Mouse (Mus musculus): ENCODE data around the gene Srm. TPM values are rescaled to one million over a fixed set of nuclear protein-coding genes. Genes with fewer than 3 reads are reported as not detected.

Srm gene
- total and polyA plus RNA-seq, 3 experiments = 136 to 640 (median 151) TPM

DNA sequence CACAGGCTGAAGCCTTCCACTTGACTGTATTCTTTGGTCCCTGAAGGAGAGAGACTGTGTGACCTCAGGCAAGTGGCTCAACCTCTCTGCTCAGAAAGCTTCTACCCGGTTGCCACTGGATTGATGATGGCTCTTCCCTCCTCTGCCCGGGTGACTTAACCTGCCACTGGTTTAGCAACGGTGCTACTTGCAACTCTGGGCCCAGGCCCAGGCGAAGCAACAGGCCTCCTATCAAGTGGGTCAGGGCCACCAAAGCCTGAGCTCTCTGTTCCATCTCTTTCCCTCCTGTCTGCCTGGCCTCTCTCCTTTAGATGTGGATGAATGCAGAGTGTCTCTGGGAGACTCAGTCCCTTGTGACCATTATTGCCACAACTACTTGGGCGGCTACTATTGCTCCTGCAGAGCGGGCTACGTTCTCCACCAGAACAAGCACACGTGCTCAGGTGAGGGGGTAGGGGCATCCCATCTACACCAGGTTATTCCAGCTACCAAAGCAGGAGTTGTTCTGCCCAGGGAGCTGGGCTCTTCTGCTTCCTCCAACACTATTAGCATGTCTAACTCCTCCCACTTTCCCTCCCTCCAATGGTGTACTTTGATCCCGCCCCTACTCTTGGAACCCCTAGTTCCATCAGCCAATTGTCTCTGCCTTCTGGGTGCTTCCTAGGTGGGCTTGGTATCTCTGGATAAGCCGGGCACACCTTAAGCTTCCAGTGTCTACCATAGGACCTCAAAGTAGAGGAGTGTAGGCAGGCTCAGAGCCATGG is 12.3 kb downstream of the Srm start:
- H3K9me3 ChIP-seq (replicated peaks; ENCODE audit: low read length) = peaks cover 6% of the 10 kb centered on the region
- no peaks in the 10 kb centered on the region for H3K79me2 ChIP-seq (replicated peaks; ENCODE audit: control insufficient read depth, extremely low read depth, insufficient read depth, poor library complexity, severe bottlenecking)
- in situ Hi-C loops (cut with MboI; ENCODE audit: low pct_ligation_motif_present, low pct_unique_long_range_greater_than_20kb, low sequenced_read_pairs) = loop anchor here (25.0 kb wide), 1 partner anchor 441 kb away; the partner anchor contains the start of genes Fbxo2, Fbxo44 and Fbxo6
- dilution Hi-C loops (cut with MboI; ENCODE audit: extremely low pct_ligation_motif_present, extremely low pct_unique_long_range_greater_than_20kb, low sequenced_read_pairs) = no loop called here
- H3K36me3 ChIP-seq (replicated peaks in 1 of 2; ENCODE audit: control insufficient read depth in 1 of 2, insufficient read depth in 1 of 2, low read length in 1 of 2) = peaks cover 10 to 31% of the 10 kb centered on the region in 2 experiments
- TF ChIP-seq ETS1 (conservative IDR thresholded peaks at IDR 0.05; ENCODE audit: low read depth, low read length) (no peak), MAZ (IDR thresholded peaks at IDR 0.05; ENCODE audit: low read depth, low read length) (no peak), MEF2A (IDR thresholded peaks at IDR 0.05; ENCODE audit: borderline replicate concordance, low read depth, low read length) (no peak)
- no peak overlapping the region for H3K4me2 ChIP-seq (ENCODE audit: insufficient read depth, low read depth, poor library complexity, severe bottlenecking)
- H3K4me1 ChIP-seq (ENCODE audit: control insufficient read depth in 1 of 2, insufficient read depth in 2 of 2) = peaks cover 4 to 27% of the 10 kb centered on the region in 2 experiments; a peak in 3 of 4 replicates
- H3K4me3 ChIP-seq (replicated peaks in 1 of 3; ENCODE audit: low read depth in 2 of 3, low read length in 2 of 3, poor library complexity in 1 of 3) = no peak overlapping the region
- DNase-seq (ENCODE audit: extremely low read depth) = no peak
- H3K27me3 ChIP-seq (replicated peaks) = no peaks in the 10 kb centered on the region
- no peak overlapping the region for H3K9ac ChIP-seq (ENCODE audit: insufficient read depth, low read depth)
- no peak overlapping the region for H3K27ac ChIP-seq (ENCODE audit: insufficient read depth, low read depth)

DNA sequence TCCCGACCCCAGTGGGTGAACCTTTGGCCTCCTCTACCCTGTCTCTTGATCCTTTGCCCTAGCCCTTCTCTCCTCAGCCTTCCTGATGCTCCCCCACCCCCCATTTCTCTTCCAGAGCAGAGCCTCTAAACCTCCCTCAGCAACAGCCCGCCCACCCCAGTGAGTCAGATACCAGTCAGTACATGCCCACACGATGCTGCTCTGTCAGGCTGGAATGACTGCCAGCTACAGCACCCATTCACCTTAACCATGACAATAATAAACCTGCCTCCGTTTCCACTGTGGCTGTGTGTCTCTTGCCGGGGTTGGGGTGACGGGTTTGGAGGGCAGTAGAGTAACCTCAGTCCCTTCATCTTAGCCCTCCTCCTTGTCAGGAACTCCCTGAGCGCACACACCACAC is 12.8 kb downstream of the Srm start:
- no peak overlapping the region for H3K4me2 ChIP-seq (ENCODE audit: insufficient read depth, low read depth, poor library complexity, severe bottlenecking)

DNA sequence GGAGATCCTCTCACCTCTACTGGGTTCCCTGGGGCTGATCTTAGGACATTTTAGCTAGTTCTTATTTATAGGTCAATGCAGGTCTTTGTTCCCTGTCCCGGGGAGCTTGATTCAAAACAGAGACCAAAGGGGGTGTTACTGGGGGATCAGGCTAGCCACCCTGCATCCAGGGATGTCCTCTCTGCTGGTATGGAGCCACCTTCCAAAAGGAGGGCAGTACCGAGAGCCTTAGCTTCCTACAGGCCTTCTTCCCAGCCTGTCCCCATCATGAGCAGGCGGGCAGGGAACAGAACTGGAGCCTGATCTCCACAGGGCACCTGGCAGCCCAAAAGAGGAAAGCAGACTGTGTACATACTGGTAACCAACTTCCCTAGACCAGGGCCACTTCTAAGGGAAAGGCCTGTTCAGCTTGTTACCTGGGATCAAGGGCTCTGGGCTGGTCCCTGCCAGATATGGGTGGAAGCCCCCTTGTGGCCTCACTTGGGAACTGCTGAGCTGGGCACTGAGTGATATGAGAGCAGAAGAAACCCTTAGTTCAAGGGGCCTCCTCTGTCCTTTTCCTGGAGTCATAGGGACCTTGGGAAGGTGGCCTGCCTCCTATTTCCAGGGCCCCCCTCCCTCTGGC is 13.3 kb downstream of the Srm start:
- Histone ChIP-seq H3K36me3 (replicated peaks in 1 of 2; ENCODE audit: control insufficient read depth in 1 of 2, insufficient read depth in 1 of 2, low read length in 1 of 2) (peaks cover 7 to 27% of the 10 kb centered on the region in 2 experiments), H3K4me1 (ENCODE audit: control insufficient read depth in 1 of 2, insufficient read depth in 2 of 2) (peaks cover 4 to 27% of the 10 kb centered on the region in 2 experiments; a peak in 3 of 4 replicates), H3K4me3 (replicated peaks in 1 of 3; ENCODE audit: low read depth in 2 of 3, low read length in 2 of 3, poor library complexity in 1 of 3) (no peak overlapping the region), H3K4me2 (ENCODE audit: insufficient read depth, low read depth, poor library complexity, severe bottlenecking) (no peak overlapping the region), H3K27ac (ENCODE audit: insufficient read depth, low read depth) (no peak overlapping the region), H3K79me2 (replicated peaks; ENCODE audit: control insufficient read depth, extremely low read depth, insufficient read depth, poor library complexity, severe bottlenecking) (no peaks in the 10 kb centered on the region), H3K9ac (ENCODE audit: insufficient read depth, low read depth) (no peak overlapping the region), H3K9me3 (replicated peaks; ENCODE audit: low read length) (no peaks in the 10 kb centered on the region), H3K27me3 (replicated peaks) (no peaks in the 10 kb centered on the region)
- in situ Hi-C loops (cut with MboI; ENCODE audit: low pct_ligation_motif_present, low pct_unique_long_range_greater_than_20kb, low sequenced_read_pairs) (loop anchor here (25.0 kb wide), 1 partner anchor 442 kb away; the partner anchor contains the start of genes Fbxo2, Fbxo44 and Fbxo6), dilution Hi-C loops (cut with MboI; ENCODE audit: extremely low pct_ligation_motif_present, extremely low pct_unique_long_range_greater_than_20kb, low sequenced_read_pairs) (no loop called here)
- peak; percentile 71 for DNase-seq (ENCODE audit: extremely low read depth)
- TF ChIP-seq CHD2 (IDR thresholded peaks at IDR 0.05; ENCODE audit: low read length) = no peak
- no peak for TF ChIP-seq ZNF384 (IDR thresholded peaks at IDR 0.05; ENCODE audit: low read depth, low read length)
- no peak for TF ChIP-seq ZKSCAN1 (IDR thresholded peaks at IDR 0.05; ENCODE audit: borderline replicate concordance, low read depth, low read length)
- no peak for TF ChIP-seq POLR2A (IDR thresholded peaks at IDR 0.05; ENCODE audit: low read depth, low read length)
- no peak for TF ChIP-seq ZMIZ1 (IDR thresholded peaks at IDR 0.05; ENCODE audit: low read depth, low read length)
- peak; percentile 16; the same call in 1 of the 2 replicates for TF ChIP-seq MAFK (IDR thresholded peaks at IDR 0.05; ENCODE audit: insufficient replicate concordance, low read length)
- no peak for TF ChIP-seq CHD1 (IDR thresholded peaks at IDR 0.05; ENCODE audit: low read depth, low read length)
- TF ChIP-seq USF1 (IDR thresholded peaks at IDR 0.05; ENCODE audit: low read depth, low read length) = no peak
- TF ChIP-seq MYC (IDR thresholded peaks at IDR 0.05; ENCODE audit: low read depth, low read length) = no peak
- peak; percentile 64 for TF ChIP-seq SMC3 (IDR thresholded peaks at IDR 0.05; ENCODE audit: low read depth, low read length)
- no peak for TF ChIP-seq SIN3A (IDR thresholded peaks at IDR 0.05; ENCODE audit: low read length)
- no peak for TF ChIP-seq EP300 (IDR thresholded peaks at IDR 0.05; ENCODE audit: low read length)
- TF ChIP-seq JUN (IDR thresholded peaks at IDR 0.05; ENCODE audit: insufficient read depth, low read depth, low read length) = no peak
- TF ChIP-seq MAZ (IDR thresholded peaks at IDR 0.05; ENCODE audit: low read depth, low read length) = no peak
- TF ChIP-seq ELF1 (IDR thresholded peaks at IDR 0.05; ENCODE audit: low read depth, low read length) = no peak
- no peak for TF ChIP-seq MXI1 (IDR thresholded peaks at IDR 0.05; ENCODE audit: low read depth, low read length)
- no peak for TF ChIP-seq PAX5 (IDR thresholded peaks at IDR 0.05; ENCODE audit: low read length)
- no peak for TF ChIP-seq BHLHE40 (IDR thresholded peaks at IDR 0.05; ENCODE audit: low read depth, low read length)
- TF ChIP-seq RCOR1 (conservative IDR thresholded peaks at IDR 0.05; ENCODE audit: low read depth, low read length) = no peak
- TF ChIP-seq MAX (IDR thresholded peaks at IDR 0.05; ENCODE audit: low read length) = no peak
- peak; percentile 47 for TF ChIP-seq RAD21 (IDR thresholded peaks at IDR 0.05; ENCODE audit: low read depth, low read length)

More for the DNA sequence above, 12.8 kb downstream of the Srm start:
- DNase-seq (ENCODE audit: extremely low read depth) = no peak
- in situ Hi-C loops (cut with MboI; ENCODE audit: low pct_ligation_motif_present, low pct_unique_long_range_greater_than_20kb, low sequenced_read_pairs) (loop anchor here (25.0 kb wide), 1 partner anchor 442 kb away; the partner anchor contains the start of genes Fbxo2, Fbxo44 and Fbxo6), dilution Hi-C loops (cut with MboI; ENCODE audit: extremely low pct_ligation_motif_present, extremely low pct_unique_long_range_greater_than_20kb, low sequenced_read_pairs) (no loop called here)
- H3K9me3 ChIP-seq (replicated peaks; ENCODE audit: low read length) = peaks cover 2% of the 10 kb centered on the region
- peaks cover 4 to 27% of the 10 kb centered on the region in 2 experiments; a peak in 3 of 4 replicates for H3K4me1 ChIP-seq (ENCODE audit: control insufficient read depth in 1 of 2, insufficient read depth in 2 of 2)
- H3K27me3 ChIP-seq (replicated peaks) = no peaks in the 10 kb centered on the region
- no peak overlapping the region for H3K4me3 ChIP-seq (replicated peaks in 1 of 3; ENCODE audit: low read depth in 2 of 3, low read length in 2 of 3, poor library complexity in 1 of 3)
- no peak for TF ChIP-seq IRF4 (IDR thresholded peaks at IDR 0.05; ENCODE audit: low read depth, low read length)
- peaks cover 10 to 29% of the 10 kb centered on the region in 2 experiments for H3K36me3 ChIP-seq (replicated peaks in 1 of 2; ENCODE audit: control insufficient read depth in 1 of 2, insufficient read depth in 1 of 2, low read length in 1 of 2)
- no peak overlapping the region for H3K27ac ChIP-seq (ENCODE audit: insufficient read depth, low read depth)
- H3K9ac ChIP-seq (ENCODE audit: insufficient read depth, low read depth) = no peak overlapping the region
- H3K79me2 ChIP-seq (replicated peaks; ENCODE audit: control insufficient read depth, extremely low read depth, insufficient read depth, poor library complexity, severe bottlenecking) = no peaks in the 10 kb centered on the region

All from CH12.LX (cell line).